Mouse (Mus musculus) CH12.LX (cell line): ENCODE data around the gene Fap. TPM values are rescaled to one million over a fixed set of nuclear protein-coding genes. Genes with fewer than 3 reads are reported as not detected.

ENCODE experiments used
- DNase-seq: peaks from one replicate; pipeline ENCODE4 v3.0.0-alpha.2; 2013; ENCODE audit errors: extremely low read depth
- H3K27ac ChIP-seq: 2 replicates; pipeline ENCODE4 v1.5.1; 2012; ENCODE audit warnings: low read depth, mild to moderate bottlenecking, control low read depth, moderate library complexity; ENCODE audit not compliant: insufficient read depth
- H3K27me3 ChIP-seq: replicated peaks from 2 replicates; pipeline ENCODE3; 2012; ENCODE audit warnings: inconsistent platforms
- H3K36me3 ChIP-seq, 2 experiments: replicated peaks in 1 of 2; 2 replicates each; pipeline versions ENCODE3 to v1.6.1; 2012; ENCODE audit warnings: inconsistent platforms in 1 of 2, low read length in 1 of 2, mild to moderate bottlenecking in 1 of 2, mixed read lengths in 1 of 2, moderate library complexity in 1 of 2; ENCODE audit not compliant: control insufficient read depth in 1 of 2, insufficient read depth in 1 of 2
- H3K4me1 ChIP-seq, 2 experiments: 2 replicates each; pipeline ENCODE4 v1.6.1; 2012; ENCODE audit warnings: inconsistent platforms in 1 of 2, moderate library complexity in 1 of 2; ENCODE audit not compliant: insufficient read depth in 2 of 2, control insufficient read depth in 1 of 2
- H3K4me2 ChIP-seq: 2 replicates; pipeline ENCODE4 v1.6.1; 2012; ENCODE audit warnings: low read depth, mild to moderate bottlenecking, control low read depth; ENCODE audit not compliant: poor library complexity, insufficient read depth, severe bottlenecking
- H3K4me3 ChIP-seq, 3 experiments: fragments of 150-350 bp in 1 of 3; sonication (generic) in 1 of 3; replicated peaks in 1 of 3; 2 replicates each; pipeline versions ENCODE3 to v1.5.1; 2011 to 2012; ENCODE audit warnings: low read depth in 2 of 3, low read length in 2 of 3, mild to moderate bottlenecking in 2 of 3, moderate library complexity in 2 of 3, control low read depth in 1 of 3, improper control_type of control experiment in 1 of 3, inconsistent platforms in 1 of 3, mixed read lengths in 1 of 3; ENCODE audit not compliant: poor library complexity in 1 of 3
- H3K79me2 ChIP-seq: replicated peaks from 2 replicates; pipeline ENCODE4 v1.6.1; 2012; ENCODE audit warnings: mild to moderate bottlenecking, moderate library complexity; ENCODE audit not compliant: control insufficient read depth, poor library complexity, insufficient read depth, severe bottlenecking; ENCODE audit errors: extremely low read depth
- H3K9ac ChIP-seq: 2 replicates; pipeline ENCODE4 v1.6.1; 2012; ENCODE audit warnings: low read depth, mild to moderate bottlenecking, control low read depth, moderate library complexity; ENCODE audit not compliant: insufficient read depth
- H3K9me3 ChIP-seq: replicated peaks from 2 replicates; pipeline ENCODE3; 2012; ENCODE audit warnings: low read length, inconsistent platforms, mixed read lengths
- CTCF ChIP-seq, 2 experiments: IDR thresholded peaks in 1 of 2; conservative IDR thresholded peaks in 1 of 2; 2 replicates each; pipeline ENCODE4 v1.5.1; 2011 to 2012; ENCODE audit warnings: low read depth in 2 of 2, low read length in 2 of 2, improper control_type of control experiment in 1 of 2, inconsistent platforms in 1 of 2, mild to moderate bottlenecking in 1 of 2, moderate library complexity in 1 of 2
- ELF1 ChIP-seq: IDR thresholded peaks from 2 replicates; pipeline ENCODE4 v1.6.1; 2014; ENCODE audit warnings: low read depth, mild to moderate bottlenecking, inconsistent platforms, low read length, improper control_type of control experiment
- EP300 ChIP-seq: IDR thresholded peaks from 2 replicates; pipeline ENCODE4 v1.6.1; 2011; ENCODE audit warnings: low read length, improper control_type of control experiment
- ETS1 ChIP-seq: conservative IDR thresholded peaks from 2 replicates; pipeline ENCODE4 v1.6.1; 2012; ENCODE audit warnings: low read depth, mild to moderate bottlenecking, inconsistent platforms, low read length, improper control_type of control experiment, moderate library complexity
- IRF4 ChIP-seq: IDR thresholded peaks from 2 replicates; pipeline ENCODE4 v1.6.1; 2014; ENCODE audit warnings: low read depth, mild to moderate bottlenecking, inconsistent platforms, low read length, improper control_type of control experiment
- MAFK ChIP-seq: IDR thresholded peaks from 2 replicates; pipeline ENCODE4 v1.6.1; 2011; ENCODE audit warnings: low read length, improper control_type of control experiment; ENCODE audit not compliant: insufficient replicate concordance
- MEF2A ChIP-seq: IDR thresholded peaks from 2 replicates; pipeline ENCODE4 v1.6.1; 2014; ENCODE audit warnings: low read depth, mild to moderate bottlenecking, inconsistent platforms, low read length, improper control_type of control experiment, borderline replicate concordance
- MXI1 ChIP-seq: IDR thresholded peaks from 2 replicates; pipeline ENCODE4 v1.6.1; 2011; ENCODE audit warnings: mild to moderate bottlenecking, low read depth, low read length, improper control_type of control experiment
- NRF1 ChIP-seq: IDR thresholded peaks from 2 replicates; pipeline ENCODE4 v1.6.1; 2014; ENCODE audit warnings: low read depth, mild to moderate bottlenecking, inconsistent platforms, low read length, improper control_type of control experiment, moderate library complexity
- POLR2AphosphoS2 ChIP-seq: IDR thresholded peaks from 2 replicates; pipeline ENCODE4 v1.6.1; 2011; ENCODE audit warnings: low read depth, low read length, improper control_type of control experiment
- RAD21 ChIP-seq: IDR thresholded peaks from 2 replicates; pipeline ENCODE4 v1.6.1; 2011; ENCODE audit warnings: low read depth, mild to moderate bottlenecking, low read length, improper control_type of control experiment, moderate library complexity
- SIN3A ChIP-seq: IDR thresholded peaks from 2 replicates; pipeline ENCODE4 v1.6.1; 2012; ENCODE audit warnings: low read length, improper control_type of control experiment, inconsistent platforms
- SMC3 ChIP-seq: IDR thresholded peaks from 2 replicates; pipeline ENCODE4 v1.6.1; 2011; ENCODE audit warnings: low read depth, low read length, improper control_type of control experiment
- UBTF ChIP-seq: IDR thresholded peaks from 2 replicates; pipeline ENCODE4 v1.6.1; 2012; ENCODE audit warnings: low read depth, mild to moderate bottlenecking, inconsistent platforms, low read length, improper control_type of control experiment, moderate library complexity
- USF1 ChIP-seq: IDR thresholded peaks from 2 replicates; pipeline ENCODE4 v1.6.1; 2014; ENCODE audit warnings: low read depth, mild to moderate bottlenecking, inconsistent platforms, low read length, improper control_type of control experiment
- USF2 ChIP-seq: conservative IDR thresholded peaks from 2 replicates; pipeline ENCODE4 v1.6.1; 2011; ENCODE audit warnings: low read depth, low read length, improper control_type of control experiment
- ZC3H11A ChIP-seq: IDR thresholded peaks from 2 replicates; pipeline ENCODE4 v1.6.1; 2012; ENCODE audit warnings: low read depth, mild to moderate bottlenecking, inconsistent platforms, low read length, improper control_type of control experiment
- dilution Hi-C: fragments of 300-500 bp; cut with MboI; formaldehyde crosslinking; loops from 2 replicates; pipeline ENCODE4 v1.14.3; 2020; ENCODE audit warnings: low sequenced_read_pairs; ENCODE audit not compliant: extremely low pct_unique_long_range_greater_than_20kb, extremely low pct_ligation_motif_present
- in situ Hi-C: fragments of 300-500 bp; cut with MboI; formaldehyde crosslinking; loops from 3 replicates; pipeline ENCODE4 v1.14.3; 2019; ENCODE audit warnings: low sequenced_read_pairs, low pct_ligation_motif_present, low pct_unique_long_range_greater_than_20kb, mixed read lengths
- polyA plus RNA-seq: library from polyadenylated mRNA; unstranded; fragments of >175 nt; gene quantifications from 2 replicates; pipeline ENCODE4 v1.2.1, GENCODE M21; 2012; ENCODE audit warnings: low read depth; ENCODE audit not compliant: insufficient read length
- total RNA-seq, 2 experiments: library from RNA; depleted of rRNA; stranded (reverse); fragments of 300-350 nt in 1 of 2; fragments of >200 nt in 1 of 2; gene quantifications; 2 replicates each; pipeline ENCODE4 v1.2.3; 2012 to 2014

The Fap gene
- total and polyA plus RNA-seq, 3 experiments = 0.15 TPM; not detected in 2

DNA sequence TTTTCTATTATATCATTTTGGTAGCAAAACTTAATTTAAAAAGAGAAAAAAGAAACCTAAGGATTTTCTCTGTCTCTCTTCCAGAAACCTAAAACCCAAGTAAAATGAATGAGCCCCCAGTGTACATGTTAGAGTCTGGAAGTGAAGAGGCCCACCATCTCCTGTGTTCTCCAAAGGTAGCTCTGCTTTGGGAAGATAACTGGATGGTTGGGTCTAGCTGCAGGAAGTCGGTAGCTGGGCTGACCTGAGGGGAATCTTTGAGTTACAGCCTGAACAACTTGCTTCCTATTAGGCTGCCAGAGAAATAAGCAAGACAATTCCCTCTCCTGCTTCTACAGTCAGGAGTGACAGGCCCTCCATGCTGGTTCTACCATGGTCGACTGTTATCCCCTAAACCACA lies 45.8 kb upstream of the Fap start:
- dilution Hi-C loops = no loop called here
- H3K27ac ChIP-seq = no peak overlapping the region

GRCm38 (mm10) chr2:62618934-62619341 lies 45.1 kb upstream of the Fap start:
- H3K36me3 ChIP-seq = no peaks in the 10 kb centered on the region
- no peak overlapping the region for H3K27ac ChIP-seq
- no peaks in the 10 kb centered on the region for H3K27me3 ChIP-seq
- dilution Hi-C loops (no loop called here), in situ Hi-C loops (loop anchor here (25.0 kb wide), 1 partner anchor 957 kb away; no protein-coding TSS in a partner anchor)
- no peak overlapping the region for H3K9ac ChIP-seq
- no peak for DNase-seq
- no peak overlapping the region for H3K4me3 ChIP-seq
- H3K9me3 ChIP-seq = no peaks in the 10 kb centered on the region
- no peak overlapping the region for H3K4me2 ChIP-seq
- H3K4me1 ChIP-seq = peaks cover 4 to 16% of the 10 kb centered on the region in 2 experiments; a peak in 2 of 4 replicates
- no peaks in the 10 kb centered on the region for H3K79me2 ChIP-seq
- TF ChIP-seq NRF1 = no peak
- TF ChIP-seq USF2 = no peak

More for the DNA sequence above, 45.8 kb upstream of the Fap start:
- H3K36me3 ChIP-seq = no peaks in the 10 kb centered on the region
- H3K9ac ChIP-seq = no peak overlapping the region
- H3K4me3 ChIP-seq = no peak overlapping the region
- no peak overlapping the region for H3K4me2 ChIP-seq
- DNase-seq = no peak
- H3K9me3 ChIP-seq = no peaks in the 10 kb centered on the region
- in situ Hi-C loops = loop anchor here (10.0 to 25.0 kb wide), 2 partner anchors 645 to 957 kb away; no protein-coding TSS in a partner anchor
- H3K4me1 ChIP-seq = peaks cover 4 to 16% of the 10 kb centered on the region in 2 experiments; a peak in 2 of 4 replicates
- no peak for TF ChIP-seq RAD21
- TF ChIP-seq SIN3A = no peak
- TF ChIP-seq CTCF (conservative IDR thresholded peaks at IDR 0.05 in 1 of 2, IDR thresholded peaks at IDR 0.05 in 1 of 2; ENCODE audit: low read depth in 2 of 2, low read length in 2 of 2) = no peak
- TF ChIP-seq UBTF = no peak
- no peak for TF ChIP-seq SMC3
- no peak for TF ChIP-seq MAFK
- no peak for TF ChIP-seq EP300
- no peak for TF ChIP-seq MEF2A
- no peak for TF ChIP-seq USF2
- no peak for TF ChIP-seq POLR2AphosphoS2
- TF ChIP-seq IRF4 = no peak
- no peak for TF ChIP-seq ETS1
- TF ChIP-seq ZC3H11A = no peak
- TF ChIP-seq ELF1 = no peak
- no peak for TF ChIP-seq MXI1
- TF ChIP-seq USF1 = no peak
- H3K79me2 ChIP-seq = no peaks in the 10 kb centered on the region
- no peaks in the 10 kb centered on the region for H3K27me3 ChIP-seq
